Mouse (Mus musculus): ENCODE measurements at regions not wholly inside any gene's neighbourhood (a gene's known extent, or its start where the extent isn't known, plus 50 kb on each side); places are given as distances from the start of the nearest gene placed in this dataset.

DNA sequence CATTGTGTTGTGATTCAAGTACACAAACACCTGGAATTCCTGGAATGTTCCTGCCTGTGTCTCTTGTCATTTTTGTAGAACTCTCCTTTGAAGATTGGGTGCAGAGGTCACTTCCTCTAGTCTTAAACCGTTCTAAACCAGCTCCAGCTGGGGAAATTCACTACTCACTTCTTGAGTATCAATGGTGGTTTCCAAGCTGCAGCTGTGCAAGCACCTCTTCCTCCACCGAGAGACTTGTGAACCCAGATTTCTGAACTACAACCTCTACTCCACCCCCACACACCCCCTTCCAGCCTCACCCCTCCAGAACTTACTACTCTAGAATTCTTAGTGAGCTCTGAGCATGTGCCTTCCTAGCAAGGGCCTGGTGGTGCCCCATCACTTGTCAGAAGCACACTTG is 1387.0 kb downstream of the Gsdmc2 start:
- TF ChIP-seq POLR2A (IDR thresholded peaks at IDR 0.05; ENCODE audit: borderline replicate concordance, insufficient read depth, low read length) = no peak
- no peak for TF ChIP-seq CTCF (IDR thresholded peaks at IDR 0.05; ENCODE audit: borderline replicate concordance, insufficient read depth, low read depth, low read length)

Measured in cerebellum, adult 2 months (tissue).